Mouse (Mus musculus): ENCODE results near the gene Adgrv1.

DNA sequence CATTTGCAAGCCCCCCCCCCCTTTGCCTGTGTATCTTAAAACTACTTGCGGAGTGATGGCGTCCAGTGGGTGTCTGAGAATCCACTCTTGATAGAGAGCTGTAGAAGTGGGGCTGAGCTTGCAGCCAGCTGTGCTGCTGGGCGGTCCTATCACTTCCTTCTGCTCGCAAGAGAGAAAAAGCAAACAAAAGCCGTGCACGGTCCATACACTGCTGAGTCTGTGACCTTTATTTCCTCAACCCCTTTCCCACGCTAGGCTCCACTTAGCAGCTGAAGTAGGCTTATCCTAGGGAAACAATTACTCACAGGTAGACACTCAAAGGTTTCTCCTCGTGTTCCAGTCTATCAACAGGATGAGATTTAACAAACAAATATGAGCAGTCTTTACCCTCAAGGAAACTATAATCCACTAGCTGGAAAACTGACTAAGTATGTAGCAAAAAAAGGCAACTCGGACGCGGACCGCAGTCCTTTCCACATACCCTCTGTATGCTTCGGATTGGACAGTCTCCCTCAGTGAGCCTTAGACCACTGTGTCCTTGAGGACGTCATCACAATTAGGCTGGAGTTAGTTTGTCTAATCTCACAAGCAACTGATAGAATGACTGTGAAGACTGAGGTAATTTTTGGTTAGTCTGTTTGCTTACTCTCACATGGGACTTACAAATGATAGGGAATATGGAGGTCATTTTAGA, 281.3 kb downstream of the Adgrv1 start:
- no peak for TF ChIP-seq CTCF (IDR thresholded peaks at IDR 0.05; ENCODE audit: borderline replicate concordance, extremely low read depth, insufficient read depth, insufficient read length)
- no peak for TF ChIP-seq POLR2A (IDR thresholded peaks at IDR 0.05; ENCODE audit: borderline replicate concordance, extremely low read depth, insufficient read depth, insufficient read length, poor library complexity, severe bottlenecking)
